Mouse (Mus musculus): Measurements from ENCODE around the gene Lrrc28.

The Lrrc28 gene

GRCm38 (mm10) chr7:67644833-67645680 lies at the start of gene Lrrc28:
Lrrc28 (minus strand) TSS chr7:67645268.
- DNase-seq (ENCODE audit: extremely low read depth, low read depth, low spot score): peak; percentile 92

GRCm38 (mm10) chr7:67692791-67693538 lies 47.9 kb upstream of the Lrrc28 start:
- no peak for DNase-seq (ENCODE audit: extremely low read depth, low read depth, low spot score)

- DNase-seq (ENCODE audit: extremely low read depth, low read depth, low spot score): no peak
Measured at GRCm38 (mm10) chr7:67692141-67692540, 47.1 kb upstream of the Lrrc28 start.

GRCm38 (mm10) chr7:67691036-67691435 lies 46.0 kb upstream of the Lrrc28 start:
- no peak for DNase-seq (ENCODE audit: extremely low read depth, low read depth, low spot score)

- no peak for DNase-seq (ENCODE audit: extremely low read depth, low read depth, low spot score)
Measured at GRCm38 (mm10) chr7:67689793-67690192, 44.7 kb upstream of the Lrrc28 start.

GRCm38 (mm10) chr7:67688281-67688680 lies 43.2 kb upstream of the Lrrc28 start:
- DNase-seq (ENCODE audit: extremely low read depth, low read depth, low spot score): no peak

- no peak for DNase-seq (ENCODE audit: extremely low read depth, low read depth, low spot score)
Measured at GRCm38 (mm10) chr7:67686545-67686944, 41.5 kb upstream of the Lrrc28 start.

GRCm38 (mm10) chr7:67683006-67683405 lies 37.9 kb upstream of the Lrrc28 start:
- no peak for DNase-seq (ENCODE audit: extremely low read depth, low read depth, low spot score)

- DNase-seq (ENCODE audit: extremely low read depth, low read depth, low spot score): no peak
Measured at GRCm38 (mm10) chr7:67681078-67681477, 36.0 kb upstream of the Lrrc28 start.

- no peak for DNase-seq (ENCODE audit: extremely low read depth, low read depth, low spot score)
Measured at GRCm38 (mm10) chr7:67678878-67679499, 33.9 kb upstream of the Lrrc28 start.

- DNase-seq (ENCODE audit: extremely low read depth, low read depth, low spot score): no peak
Measured at GRCm38 (mm10) chr7:67673656-67674055, 28.6 kb upstream of the Lrrc28 start.

GRCm38 (mm10) chr7:67672650-67673049 lies 27.6 kb upstream of the Lrrc28 start:
- no peak for DNase-seq (ENCODE audit: extremely low read depth, low read depth, low spot score)

GRCm38 (mm10) chr7:67670965-67671364 lies 25.9 kb upstream of the Lrrc28 start:
- DNase-seq (ENCODE audit: extremely low read depth, low read depth, low spot score): no peak

GRCm38 (mm10) chr7:67663981-67664694 lies 19.1 kb upstream of the Lrrc28 start:
- no peak for DNase-seq (ENCODE audit: extremely low read depth, low read depth, low spot score)

- DNase-seq (ENCODE audit: extremely low read depth, low read depth, low spot score): no peak
Measured at GRCm38 (mm10) chr7:67662424-67662823, 17.4 kb upstream of the Lrrc28 start.

- no peak for DNase-seq (ENCODE audit: extremely low read depth, low read depth, low spot score)
Measured at GRCm38 (mm10) chr7:67658110-67658509, 13.0 kb upstream of the Lrrc28 start.

GRCm38 (mm10) chr7:67655186-67655585 lies 10.1 kb upstream of the Lrrc28 start:
- DNase-seq (ENCODE audit: extremely low read depth, low read depth, low spot score): no peak

GRCm38 (mm10) chr7:67654668-67655067 lies 9.6 kb upstream of the Lrrc28 start:
- no peak for DNase-seq (ENCODE audit: extremely low read depth, low read depth, low spot score)

GRCm38 (mm10) chr7:67652211-67652610 lies 7.1 kb upstream of the Lrrc28 start:
- DNase-seq (ENCODE audit: extremely low read depth, low read depth, low spot score): no peak

- DNase-seq (ENCODE audit: extremely low read depth, low read depth, low spot score): no peak
Measured at GRCm38 (mm10) chr7:67648376-67648775, 3.3 kb upstream of the Lrrc28 start.

- peak; percentile 42 for DNase-seq (ENCODE audit: extremely low read depth, low read depth, low spot score)
Measured at GRCm38 (mm10) chr7:67647277-67647676, 2.2 kb upstream of the Lrrc28 start, which contains the start of gene Ttc23. Ttc23 (plus strand) TSS chr7:67647410.

Measured in fat pad, adult 2 months (tissue).